Mouse (Mus musculus): ENCODE measurements around the gene Fbxl14. TPM values are rescaled to one million over a fixed set of nuclear protein-coding genes. Genes with fewer than 3 reads are reported as not detected.
"Not testable (repeated sequence)": the region's sequence is repeated elsewhere in the genome, so short reads cannot be mapped to it uniquely, and the experiment has no call there.

Fbxl14 gene
- polyA plus RNA-seq, 1 experiment from 2014 or later, result 2.9 TPM

- 90% methylated on average over 4 of the region's 4 CpGs for WGBS
- Histone ChIP-seq H3K36me3 (no peaks in the 10 kb centered on the region), H3K4me1 (peaks cover 16% of the 10 kb centered on the region), H3K27ac (replicated peaks) (no peak overlapping the region), H3K4me3 (no peak overlapping the region), H3K9me3 (replicated peaks) (no peaks in the 10 kb centered on the region), H3K27me3 (ENCODE audit: low read depth, poor library complexity, severe bottlenecking) (no peaks in the 10 kb centered on the region)
- no peak for DNase-seq (ENCODE audit: low spot score)
Measured at GRCm38 (mm10) chr6:119473992-119474391, 5.5 kb upstream of the Fbxl14 start.

- H3K4me3 ChIP-seq, result no peak overlapping the region
- peaks cover 28% of the 10 kb centered on the region for H3K4me1 ChIP-seq
- no peak overlapping the region for H3K27ac ChIP-seq (replicated peaks)
- no peaks in the 10 kb centered on the region for H3K9me3 ChIP-seq (replicated peaks)
- no peaks in the 10 kb centered on the region for H3K27me3 ChIP-seq (ENCODE audit: low read depth, poor library complexity, severe bottlenecking)
- no peak for DNase-seq (ENCODE audit: low spot score)
- WGBS, result 92% methylated on average over 6 of the region's 6 CpGs
- peaks cover 9% of the 10 kb centered on the region for H3K36me3 ChIP-seq
Measured at GRCm38 (mm10) chr6:119475988-119476387, 3.5 kb upstream of the Fbxl14 start.

- Histone ChIP-seq H3K27ac (replicated peaks) (no peak overlapping the region), H3K36me3 (peaks cover 12% of the 10 kb centered on the region), H3K4me3 (no peak overlapping the region), H3K4me1 (peaks cover 44% of the 10 kb centered on the region), H3K27me3 (ENCODE audit: low read depth, poor library complexity, severe bottlenecking) (no peaks in the 10 kb centered on the region), H3K9me3 (replicated peaks) (no peaks in the 10 kb centered on the region)
- WGBS, result 73% methylated on average over 13 of the region's 13 CpGs
- DNase-seq (ENCODE audit: low spot score), result no peak
Measured at GRCm38 (mm10) chr6:119477686-119478310, 1.7 kb upstream of the Fbxl14 start.

GRCm38 (mm10) chr6:119478560-119479342 is 717 bp upstream of the Fbxl14 start:
- peaks cover 21% of the 10 kb centered on the region for H3K36me3 ChIP-seq
- H3K9me3 ChIP-seq (replicated peaks), result no peaks in the 10 kb centered on the region
- H3K4me3 ChIP-seq, result peak overlapping the region; percentile 95
- peak; percentile 92 for DNase-seq (ENCODE audit: low spot score)
- 2% methylated on average over 48 of the region's 49 CpGs for WGBS
- no peaks in the 10 kb centered on the region for H3K27me3 ChIP-seq (ENCODE audit: low read depth, poor library complexity, severe bottlenecking)
- peaks cover 54% of the 10 kb centered on the region for H3K4me1 ChIP-seq
- peak overlapping the region; percentile 100 for H3K27ac ChIP-seq (replicated peaks)

- Histone ChIP-seq H3K4me1 (peaks cover 67% of the 10 kb centered on the region), H3K4me3 (peak overlapping the region; percentile 95), H3K27ac (replicated peaks) (peak overlapping the region; percentile 100), H3K9me3 (replicated peaks) (no peaks in the 10 kb centered on the region), H3K36me3 (peaks cover 32% of the 10 kb centered on the region), H3K27me3 (ENCODE audit: low read depth, poor library complexity, severe bottlenecking) (no peaks in the 10 kb centered on the region)
- WGBS, result under 1% methylated on average over 70 of the region's 70 CpGs
- peak; percentile 71 for DNase-seq (ENCODE audit: low spot score)
Measured at GRCm38 (mm10) chr6:119479876-119480705, 623 bp downstream of the Fbxl14 start.

GRCm38 (mm10) chr6:119480706-119481331 is 1.4 kb downstream of the Fbxl14 start:
- peak overlapping the region; percentile 100 for H3K27ac ChIP-seq (replicated peaks)
- DNase-seq (ENCODE audit: low spot score), result peak; percentile 62
- H3K36me3 ChIP-seq, result peaks cover 32% of the 10 kb centered on the region
- H3K4me3 ChIP-seq, result peak overlapping the region; percentile 95
- H3K9me3 ChIP-seq (replicated peaks), result no peaks in the 10 kb centered on the region
- H3K27me3 ChIP-seq (ENCODE audit: low read depth, poor library complexity, severe bottlenecking), result no peaks in the 10 kb centered on the region
- H3K4me1 ChIP-seq, result peaks cover 74% of the 10 kb centered on the region
- WGBS, result under 1% methylated on average over 33 of the region's 33 CpGs

- WGBS, result 7% methylated on average over 10 of the region's 10 CpGs
- peak; percentile 36 for DNase-seq (ENCODE audit: low spot score)
Measured at GRCm38 (mm10) chr6:119481741-119482390, 2.4 kb downstream of the Fbxl14 start.

GRCm38 (mm10) chr6:119482958-119483600 is 3.6 kb downstream of the Fbxl14 start:
- H3K4me1 ChIP-seq, result peaks cover 72% of the 10 kb centered on the region
- DNase-seq (ENCODE audit: low spot score), result peak; percentile 78

More at GRCm38 (mm10) chr6:119481741-119482390, 2.4 kb downstream of the Fbxl14 start:
- Histone ChIP-seq H3K4me3 (peak overlapping the region; percentile 95), H3K36me3 (peaks cover 32% of the 10 kb centered on the region), H3K4me1 (peaks cover 79% of the 10 kb centered on the region)
- not testable (repeated sequence) for H3K27me3 ChIP-seq (ENCODE audit: low read depth, poor library complexity, severe bottlenecking); H3K27ac ChIP-seq (replicated peaks); H3K9me3 ChIP-seq (replicated peaks)

GRCm38 (mm10) chr6:119485486-119485885 is 6.0 kb downstream of the Fbxl14 start:
- H3K36me3 ChIP-seq, result peaks cover 28% of the 10 kb centered on the region
- H3K27ac ChIP-seq (replicated peaks), result peak overlapping the region; percentile 38
- H3K4me1 ChIP-seq, result peaks cover 63% of the 10 kb centered on the region
- WGBS, result 28% methylated on average over 2 of the region's 2 CpGs
- H3K4me3 ChIP-seq, result no peak overlapping the region
- H3K27me3 ChIP-seq (ENCODE audit: low read depth, poor library complexity, severe bottlenecking), result peaks cover 14% of the 10 kb centered on the region
- H3K9me3 ChIP-seq (replicated peaks), result no peaks in the 10 kb centered on the region
- DNase-seq (ENCODE audit: low spot score), result no peak

More at GRCm38 (mm10) chr6:119482958-119483600, 3.6 kb downstream of the Fbxl14 start:
- Histone ChIP-seq H3K4me3 (peak overlapping the region; percentile 95), H3K36me3 (peaks cover 32% of the 10 kb centered on the region), H3K9me3 (replicated peaks) (no peaks in the 10 kb centered on the region), H3K27me3 (ENCODE audit: low read depth, poor library complexity, severe bottlenecking) (peaks cover 4% of the 10 kb centered on the region; the same call in 1 of the 2 replicates), H3K27ac (replicated peaks) (peak overlapping the region; percentile 70)
- WGBS, result 36% methylated on average over 16 of the region's 16 CpGs

- 87% methylated on average over 12 of the region's 12 CpGs for WGBS
- peaks cover 14% of the 10 kb centered on the region for H3K27me3 ChIP-seq (ENCODE audit: low read depth, poor library complexity, severe bottlenecking)
- peaks cover 64% of the 10 kb centered on the region for H3K4me1 ChIP-seq
- no peak overlapping the region for H3K4me3 ChIP-seq
- H3K9me3 ChIP-seq (replicated peaks), result no peaks in the 10 kb centered on the region
- no peak overlapping the region for H3K27ac ChIP-seq (replicated peaks)
- no peak for DNase-seq (ENCODE audit: low spot score)
- peaks cover 20% of the 10 kb centered on the region for H3K36me3 ChIP-seq
Measured at GRCm38 (mm10) chr6:119486381-119487084, 7.1 kb downstream of the Fbxl14 start.

- Histone ChIP-seq H3K36me3 (peaks cover 20% of the 10 kb centered on the region), H3K4me3 (no peak overlapping the region), H3K27ac (replicated peaks) (no peak overlapping the region), H3K27me3 (ENCODE audit: low read depth, poor library complexity, severe bottlenecking) (peaks cover 14% of the 10 kb centered on the region), H3K4me1 (peaks cover 65% of the 10 kb centered on the region), H3K9me3 (replicated peaks) (no peaks in the 10 kb centered on the region)
- WGBS, result 95% methylated on average over 7 of the region's 7 CpGs
- no peak for DNase-seq (ENCODE audit: low spot score)
Measured at GRCm38 (mm10) chr6:119487085-119487458, 7.6 kb downstream of the Fbxl14 start.

Data from midbrain, embryonic 10.5 days (tissue).